Mouse (Mus musculus) limb, embryonic 14.5 days (tissue): ENCODE data around the gene Vps13d. TPM values are rescaled to one million over a fixed set of nuclear protein-coding genes. Genes with fewer than 3 reads are reported as not detected.
A peak's percentile ranks its signal among the peaks of the same experiment; 100 is the strongest.

ENCODE experiments used
- ATAC-seq: fragments of 200-750 bp; cut with Nextera tagmentation; 2 replicates; pipeline ENCODE4 v1.8.0; 2017; ENCODE audit warnings: low read depth, moderate number of reproducible peaks, moderate TSS enrichment; ENCODE audit not compliant: low FRiP score
- DNase-seq: peaks from one replicate; pipeline ENCODE4 v3.0.0-alpha.2; 2015; ENCODE audit warnings: low spot score
- H3K27ac ChIP-seq: fragments of 300-500 bp; sonication (generic); replicated peaks from 2 replicates; pipeline ENCODE4 v1.5.1; 2014; ENCODE audit warnings: low read depth, mild to moderate bottlenecking, low read length, moderate library complexity, mixed read lengths
- H3K27me3 ChIP-seq: fragments of 300-500 bp; sonication (generic); 2 replicates; pipeline ENCODE4 v1.6.1; 2014; ENCODE audit warnings: low read length, mixed read lengths; ENCODE audit not compliant: control insufficient read depth, insufficient read depth
- H3K36me3 ChIP-seq: fragments of 300-500 bp; sonication (generic); 2 replicates; pipeline ENCODE4 v1.6.1; 2014; ENCODE audit warnings: mild to moderate bottlenecking, low read length, moderate library complexity, mixed read lengths; ENCODE audit not compliant: control insufficient read depth, insufficient read depth
- H3K4me1 ChIP-seq: fragments of 300-500 bp; sonication (generic); 2 replicates; pipeline ENCODE4 v1.6.1; 2014; ENCODE audit warnings: antibody characterized with exemption, low read length, mixed read lengths; ENCODE audit not compliant: control insufficient read depth, insufficient read depth
- H3K4me2 ChIP-seq: fragments of 300-500 bp; sonication (generic); replicated peaks from 2 replicates; pipeline ENCODE4 v1.6.1; 2014; ENCODE audit warnings: low read depth, mild to moderate bottlenecking, low read length, moderate library complexity; ENCODE audit not compliant: severe bottlenecking
- H3K4me3 ChIP-seq: fragments of 300-500 bp; sonication (generic); replicated peaks from 2 replicates; pipeline ENCODE4 v1.5.1; 2014; ENCODE audit warnings: low read length
- H3K9ac ChIP-seq: fragments of 300-500 bp; sonication (generic); 2 replicates; pipeline ENCODE4 v1.6.1; 2014; ENCODE audit warnings: mild to moderate bottlenecking, low read depth, low read length, moderate library complexity; ENCODE audit not compliant: severe bottlenecking
- H3K9me3 ChIP-seq: fragments of 300-500 bp; sonication (generic); 2 replicates; pipeline ENCODE4 v1.6.1; 2016; ENCODE audit warnings: low read length; ENCODE audit not compliant: control insufficient read depth
- POLR2A ChIP-seq: fragments of 200-500 bp; IDR thresholded peaks from 2 replicates; pipeline ENCODE4 v1.8.0; 2012; ENCODE audit warnings: inconsistent platforms, mild to moderate bottlenecking, moderate library complexity, borderline replicate concordance; ENCODE audit not compliant: insufficient read depth, insufficient read length; ENCODE audit errors: extremely low read depth
- WGBS: fragments of 180-500 bp; shearing (Covaris S2); extraction: QIAGEN DNeasy Blood & Tissue Kit; methylation state at CpG from one replicate; pipeline ENCODE4 v1.1.7; 2014; 5-methylcytosine and 5-hydroxymethylcytosine counted together
- polyA plus RNA-seq, 2 experiments: library from polyadenylated mRNA; depleted of rRNA in 1 of 2; stranded (reverse) in 1 of 2; unstranded in 1 of 2; fragments of >200 nt; fragmentation: Nextera tagmentation in 1 of 2; extraction: Ambion mirVana in 1 of 2; gene quantifications; 2 replicates each; pipeline versions ENCODE4 v1.2.1 to v1.2.3; 2012 to 2014

Gene Vps13d
- polyA plus RNA-seq, 2 experiments: 16.8 to 26.3 TPM

DNA sequence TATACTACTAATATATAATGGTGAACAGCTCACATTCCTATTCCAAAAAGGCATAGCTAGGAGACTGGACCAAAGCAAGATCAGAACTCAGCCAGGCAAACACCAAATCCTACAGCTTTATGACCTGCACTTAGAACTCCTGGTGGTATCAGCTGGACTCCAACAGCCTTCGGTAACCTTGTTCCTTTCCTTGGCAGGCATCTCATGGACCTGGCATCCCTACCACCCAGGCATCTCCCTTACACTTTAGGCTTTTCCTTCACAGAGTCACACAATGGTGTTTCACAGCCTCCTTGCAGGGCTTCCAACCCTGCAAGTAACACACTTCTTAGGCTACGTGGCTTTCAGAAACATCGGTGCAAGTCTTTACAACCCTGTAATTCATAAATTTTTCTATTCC lies 226.4 kb downstream of the Vps13d start:
- ATAC-seq: no peak
- H3K36me3 ChIP-seq: 0 out of 2 replicates have a peak, but pooled peaks cover 8% of the 10 kb centered on the region
- no peaks in the 10 kb centered on the region for H3K9me3 ChIP-seq
- H3K4me2 ChIP-seq: no peak overlapping the region
- H3K27ac ChIP-seq: peak overlapping the region; percentile 13; the same call in 1 of the 2 replicates
- H3K9ac ChIP-seq: no peak overlapping the region
- no peak for DNase-seq
- 61% methylated on average over 3 of the region's 3 CpGs for WGBS
- no peak for TF ChIP-seq POLR2A
- H3K4me1 ChIP-seq: peaks cover 10% of the 10 kb centered on the region
- no peaks in the 10 kb centered on the region for H3K27me3 ChIP-seq
- H3K4me3 ChIP-seq: no peak overlapping the region

DNA sequence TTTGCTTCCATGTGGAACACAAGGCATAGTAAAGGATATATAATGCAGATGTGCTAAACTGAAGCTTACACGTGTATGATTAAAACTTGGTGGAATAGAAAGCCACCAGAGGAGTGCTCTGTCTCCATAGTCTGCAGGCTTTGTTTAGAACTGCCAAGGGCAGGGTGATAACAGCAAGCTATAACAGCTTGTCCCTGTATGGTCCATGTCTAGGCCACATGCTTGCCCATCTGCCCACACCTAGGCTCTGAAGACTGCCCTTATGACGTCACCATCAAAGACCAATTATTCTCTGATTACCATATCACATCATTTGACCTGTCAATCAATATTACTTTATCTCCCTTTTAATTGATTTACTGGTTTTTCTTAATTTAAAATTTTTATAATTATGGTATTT lies 229.6 kb downstream of the Vps13d start:
- Histone ChIP-seq H3K4me1 (peaks cover 10% of the 10 kb centered on the region), H3K4me2 (no peak overlapping the region), H3K9ac (no peak overlapping the region), H3K9me3 (no peaks in the 10 kb centered on the region), H3K36me3 (0 out of 2 replicates have a peak, but pooled peaks cover 5% of the 10 kb centered on the region), H3K27me3 (no peaks in the 10 kb centered on the region), H3K4me3 (no peak overlapping the region), H3K27ac (no peak overlapping the region)
- TF ChIP-seq POLR2A: no peak
- no peak for DNase-seq
- no peak; the same call in 1 of the 2 replicates for ATAC-seq
- WGBS: 66% methylated on average over 2 of the region's 2 CpGs

DNA sequence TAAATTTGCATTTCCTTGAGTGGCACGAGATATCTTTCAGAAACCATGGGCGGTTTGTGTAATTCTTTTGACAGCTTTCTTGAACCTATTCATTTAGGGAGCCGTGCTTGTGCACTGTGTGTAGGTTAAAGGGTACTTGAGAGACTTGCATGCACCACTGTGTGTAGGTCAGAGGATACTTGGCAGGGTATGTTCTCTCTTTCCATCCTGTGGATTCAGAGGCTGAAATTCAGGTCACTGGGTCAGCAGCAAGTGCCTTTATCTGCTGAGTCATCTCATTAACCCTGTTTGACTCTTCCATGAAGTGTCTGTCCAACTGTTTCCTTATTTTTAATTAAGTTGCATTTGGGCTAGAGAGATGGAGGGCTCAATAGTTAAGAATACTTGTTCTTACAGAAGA lies 233.1 kb downstream of the Vps13d start:
- 95% methylated on average over 3 of the region's 3 CpGs for WGBS
- no peak overlapping the region for H3K4me2 ChIP-seq
- H3K4me3 ChIP-seq: no peak overlapping the region
- no peaks in the 10 kb centered on the region for H3K4me1 ChIP-seq
- DNase-seq (no peak), ATAC-seq (no peak)
- TF ChIP-seq POLR2A: no peak
- H3K9ac ChIP-seq: no peak overlapping the region
- H3K9me3 ChIP-seq: no peaks in the 10 kb centered on the region
- no peaks in the 10 kb centered on the region for H3K27me3 ChIP-seq
- no peak overlapping the region for H3K27ac ChIP-seq
- no peaks in the 10 kb centered on the region for H3K36me3 ChIP-seq

DNA sequence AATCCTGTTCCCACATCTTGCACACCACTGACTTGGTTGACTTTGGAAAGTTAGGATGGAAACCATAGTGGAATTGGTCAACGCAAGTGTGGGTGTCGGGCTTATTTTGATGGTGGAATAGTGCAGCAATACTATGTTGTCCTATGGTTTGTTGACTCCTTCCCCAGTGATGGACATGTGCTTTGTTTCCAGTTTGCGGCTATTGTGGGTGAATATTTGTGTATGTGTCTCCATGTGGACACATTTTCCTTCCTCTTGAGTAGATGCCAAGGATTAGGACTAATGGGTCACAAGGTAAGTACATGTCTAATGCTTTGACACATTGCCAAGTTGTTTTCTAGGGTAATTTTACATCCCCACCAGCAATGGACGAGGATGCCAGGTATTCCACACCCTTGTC lies 233.6 kb downstream of the Vps13d start:
- Histone ChIP-seq H3K36me3 (no peaks in the 10 kb centered on the region), H3K4me2 (no peak overlapping the region)

DNA sequence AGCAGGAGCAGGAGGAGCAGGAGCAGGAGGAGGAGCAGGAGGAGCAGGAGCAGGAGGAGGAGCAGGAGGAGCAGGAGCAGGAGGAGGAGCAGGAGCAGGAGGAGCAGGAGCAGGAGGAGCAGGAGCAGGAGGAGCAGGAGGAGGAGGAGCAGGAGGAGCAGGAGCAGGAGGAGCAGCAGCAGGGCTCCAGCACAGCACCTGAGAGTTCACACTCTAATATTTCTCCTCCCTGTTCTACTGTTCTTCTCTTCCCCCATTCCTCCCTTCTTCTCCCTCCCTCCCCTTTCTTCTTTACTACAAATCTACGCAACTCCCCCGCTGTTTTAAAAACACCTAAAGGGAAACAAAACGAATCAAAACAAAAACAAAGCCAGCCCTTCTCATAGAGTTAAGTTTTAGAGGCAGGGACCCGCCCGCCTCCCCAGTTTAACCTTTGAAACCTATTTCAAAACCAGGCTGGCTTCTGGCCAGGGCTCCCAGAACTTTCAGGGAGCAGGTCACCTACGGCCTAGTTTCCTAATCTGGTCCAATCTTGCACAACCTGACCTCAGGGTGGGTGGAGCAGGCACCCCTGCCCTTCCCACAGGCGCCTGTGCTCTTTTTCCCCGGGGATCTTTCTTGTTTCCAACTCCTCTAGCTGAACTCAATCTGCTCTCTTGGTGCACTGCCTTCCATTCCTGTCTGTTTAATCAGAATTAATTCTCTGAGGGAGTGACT lies 234.5 kb downstream of the Vps13d start:
- H3K4me2 ChIP-seq: no peak overlapping the region
- H3K4me1 ChIP-seq: no peaks in the 10 kb centered on the region
- no peaks in the 10 kb centered on the region for H3K27me3 ChIP-seq
- ATAC-seq: no peak
- DNase-seq: no peak
- no peak overlapping the region for H3K9ac ChIP-seq
- no peak for TF ChIP-seq POLR2A
- WGBS: 54% methylated on average over 8 of the region's 8 CpGs
- H3K4me3 ChIP-seq: no peak overlapping the region
- no peaks in the 10 kb centered on the region for H3K9me3 ChIP-seq
- H3K36me3 ChIP-seq: no peaks in the 10 kb centered on the region
- H3K27ac ChIP-seq: no peak overlapping the region

More for the DNA sequence above, 233.6 kb downstream of the Vps13d start:
- H3K9me3 ChIP-seq: no peaks in the 10 kb centered on the region
- no peak overlapping the region for H3K27ac ChIP-seq
- H3K4me1 ChIP-seq: no peaks in the 10 kb centered on the region
- TF ChIP-seq POLR2A: no peak
- H3K9ac ChIP-seq: no peak overlapping the region
- DNase-seq (no peak), ATAC-seq (no peak)
- H3K27me3 ChIP-seq: no peaks in the 10 kb centered on the region
- 94% methylated on average over 4 of the region's 4 CpGs for WGBS
- no peak overlapping the region for H3K4me3 ChIP-seq

DNA sequence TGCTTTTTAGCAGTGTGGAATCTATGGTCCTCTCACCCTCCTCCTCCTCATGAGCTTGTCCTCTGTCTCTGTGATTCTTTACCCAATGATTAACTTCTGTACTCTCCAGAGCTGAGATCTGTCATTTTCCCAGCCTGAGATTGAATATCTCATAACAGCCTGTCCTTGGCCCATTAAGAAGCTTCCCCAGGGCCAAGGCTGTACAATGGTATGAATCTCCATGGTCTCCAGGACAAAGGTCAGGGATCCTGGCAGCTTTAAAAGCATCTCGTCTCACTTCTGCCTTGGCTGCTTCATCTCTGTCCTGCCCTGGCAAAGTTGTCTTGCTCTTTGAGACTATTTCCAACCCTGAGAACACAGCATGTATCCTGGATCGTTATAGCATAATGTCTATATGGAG lies 237.1 kb downstream of the Vps13d start:
- no peak for TF ChIP-seq POLR2A
- ATAC-seq: no peak
- Histone ChIP-seq H3K4me2 (no peak overlapping the region), H3K27me3 (no peaks in the 10 kb centered on the region), H3K27ac (no peak overlapping the region), H3K4me1 (no peaks in the 10 kb centered on the region), H3K9me3 (no peaks in the 10 kb centered on the region), H3K4me3 (no peak overlapping the region), H3K36me3 (no peaks in the 10 kb centered on the region), H3K9ac (no peak overlapping the region)
- 73% methylated on average over 2 of the region's 2 CpGs for WGBS
- DNase-seq: no peak
